Mouse (Mus musculus): ENCODE measurements around the gene Tardbp. TPM values are rescaled to one million over a fixed set of nuclear protein-coding genes. Genes with fewer than 3 reads are reported as not detected.

The Tardbp gene
- total and polyA plus RNA-seq, 2 experiments from 2014 or later = 121 to 205 TPM

DNA sequence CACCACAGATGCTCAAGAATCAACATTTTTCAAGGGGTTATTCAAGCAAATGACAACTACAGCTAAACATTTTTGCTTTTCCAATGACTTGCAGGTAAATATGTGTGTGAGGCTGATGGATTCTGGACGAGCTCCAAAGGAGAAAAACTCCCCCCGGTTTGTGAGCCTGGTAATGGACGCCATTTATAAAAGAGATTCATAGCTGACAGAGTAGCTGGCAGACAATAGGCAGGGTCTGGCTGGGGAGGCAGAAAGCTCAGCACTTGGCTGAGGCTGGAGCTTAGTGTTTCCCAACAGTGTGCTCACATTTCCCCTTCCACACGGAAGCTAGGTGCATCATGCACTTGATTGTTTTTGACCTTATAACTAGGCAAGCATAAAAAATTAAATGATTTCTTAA lies 14.3 kb downstream of the Tardbp start:
- H3K27me3 ChIP-seq (ENCODE audit: insufficient read depth, low read length) = no peaks in the 10 kb centered on the region
- no peak for TF ChIP-seq CTCF (IDR thresholded peaks at IDR 0.05; ENCODE audit: low read depth)
- H3K9ac ChIP-seq (replicated peaks; ENCODE audit: low read length) = no peak overlapping the region
- H3K9me3 ChIP-seq (ENCODE audit: low read length) = no peaks in the 10 kb centered on the region
- H3K4me1 ChIP-seq (ENCODE audit: insufficient read depth, low read length) = no peaks in the 10 kb centered on the region
- ATAC-seq (no peak), DNase-seq (ENCODE audit: low spot score) (peak; percentile 35)
- H3K27ac ChIP-seq = no peak overlapping the region
- peaks cover 11% of the 10 kb centered on the region for H3K36me3 ChIP-seq (ENCODE audit: insufficient read depth, low read length)
- no peak overlapping the region for H3K4me2 ChIP-seq (ENCODE audit: low read depth, low read length)
- H3K4me3 ChIP-seq (ENCODE audit: low read length) = no peak overlapping the region
- WGBS = 31% methylated on average over 4 of the region's 4 CpGs

DNA sequence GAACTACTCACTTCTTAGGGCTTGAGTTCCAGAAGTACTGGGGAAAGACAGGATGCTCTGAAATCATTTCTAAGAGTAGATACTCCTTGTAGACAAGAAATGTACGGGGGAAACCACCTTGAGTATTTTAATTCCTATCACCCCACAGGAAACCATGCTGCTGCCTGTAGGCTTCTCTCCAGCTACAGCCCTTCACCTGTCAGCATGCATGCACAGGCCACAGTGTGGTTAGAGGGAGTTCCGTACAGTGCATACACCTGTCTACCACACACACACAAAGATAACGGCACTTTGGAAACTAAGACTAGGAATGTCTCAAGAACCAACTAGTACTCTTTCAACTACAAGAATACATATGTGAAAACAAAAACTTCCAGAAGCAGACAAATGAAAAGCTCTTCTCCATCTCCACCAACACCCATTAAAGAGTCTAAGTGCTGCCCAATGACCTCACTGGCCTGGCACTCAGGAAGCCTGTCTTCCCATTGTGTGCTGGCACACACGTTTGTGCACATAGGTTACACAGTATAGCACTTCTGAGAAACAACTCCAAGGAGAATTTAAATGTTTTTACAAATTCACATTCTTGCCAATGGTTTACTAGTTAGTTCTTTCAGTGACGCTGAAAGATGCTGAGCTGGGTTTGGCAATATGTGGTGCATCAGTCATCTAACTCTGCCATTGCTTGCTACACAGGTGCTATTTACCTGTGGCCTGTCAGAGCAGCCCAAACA lies 16.0 kb downstream of the Tardbp start:
- H3K4me1 ChIP-seq (ENCODE audit: insufficient read depth, low read length) = no peaks in the 10 kb centered on the region
- no peak overlapping the region for H3K9ac ChIP-seq (replicated peaks; ENCODE audit: low read length)
- WGBS = 73% methylated on average over 5 of the region's 5 CpGs
- DNase-seq (ENCODE audit: low spot score) = no peak
- no peak overlapping the region for H3K27ac ChIP-seq
- no peak for TF ChIP-seq CTCF (IDR thresholded peaks at IDR 0.05; ENCODE audit: low read depth)
- H3K9me3 ChIP-seq (ENCODE audit: low read length) = no peaks in the 10 kb centered on the region
- no peak overlapping the region for H3K4me3 ChIP-seq (ENCODE audit: low read length)
- H3K4me2 ChIP-seq (ENCODE audit: low read depth, low read length) = no peak overlapping the region
- ATAC-seq = no peak
- H3K27me3 ChIP-seq (ENCODE audit: insufficient read depth, low read length) = no peaks in the 10 kb centered on the region
- peaks cover 4% of the 10 kb centered on the region; the same call in 1 of the 2 replicates for H3K36me3 ChIP-seq (ENCODE audit: insufficient read depth, low read length)

DNA sequence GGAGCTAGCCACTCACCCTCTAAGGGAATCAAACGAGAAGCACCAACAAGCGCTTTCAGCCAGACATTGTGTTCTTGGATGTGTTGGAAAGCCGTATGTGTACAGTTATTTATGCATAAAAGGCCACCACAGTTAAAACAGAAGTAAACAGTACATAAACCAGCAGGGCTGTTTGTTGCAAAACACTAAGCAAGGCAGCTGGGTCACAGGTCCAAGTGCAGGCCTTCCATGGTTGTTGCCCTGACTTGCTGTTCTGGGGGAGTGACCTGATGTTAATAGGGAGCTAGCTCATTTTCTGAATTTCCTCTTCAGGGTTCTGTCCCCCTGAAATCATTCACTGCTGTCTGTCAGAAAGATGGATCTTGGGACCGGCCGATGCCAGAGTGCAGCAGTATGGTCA lies 17.0 kb downstream of the Tardbp start:
- no peak for TF ChIP-seq CTCF (IDR thresholded peaks at IDR 0.05; ENCODE audit: low read depth)
- Histone ChIP-seq H3K27me3 (ENCODE audit: insufficient read depth, low read length) (no peaks in the 10 kb centered on the region), H3K36me3 (ENCODE audit: insufficient read depth, low read length) (no peaks in the 10 kb centered on the region; the same call in 1 of the 2 replicates), H3K4me2 (ENCODE audit: low read depth, low read length) (no peak overlapping the region), H3K27ac (no peak overlapping the region), H3K9ac (replicated peaks; ENCODE audit: low read length) (no peak overlapping the region), H3K4me3 (ENCODE audit: low read length) (no peak overlapping the region), H3K4me1 (ENCODE audit: insufficient read depth, low read length) (no peaks in the 10 kb centered on the region), H3K9me3 (ENCODE audit: low read length) (no peaks in the 10 kb centered on the region)
- 78% methylated on average over 5 of the region's 5 CpGs for WGBS
- ATAC-seq (no peak), DNase-seq (ENCODE audit: low spot score) (no peak)

DNA sequence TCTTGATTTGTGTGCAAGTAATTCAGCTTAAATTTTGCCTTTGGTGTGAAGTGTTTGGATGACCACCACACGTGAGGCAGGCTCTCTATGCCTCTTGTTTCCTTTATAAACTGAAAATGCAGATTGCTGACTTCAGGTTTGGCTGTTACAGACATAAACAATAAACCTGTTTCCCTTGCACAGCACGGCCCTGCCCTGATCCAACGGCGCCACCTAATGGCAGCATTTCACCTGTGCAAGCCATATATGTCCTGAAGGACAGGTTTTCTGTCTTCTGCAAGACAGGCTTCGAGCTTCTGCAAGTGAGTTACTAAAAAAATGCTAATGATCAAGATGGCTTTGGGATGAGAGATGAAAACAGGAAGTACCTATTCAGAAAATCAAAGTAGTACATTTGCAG lies 19.1 kb downstream of the Tardbp start:
- no peak overlapping the region for H3K4me2 ChIP-seq (ENCODE audit: low read depth, low read length)
- no peaks in the 10 kb centered on the region for H3K27me3 ChIP-seq (ENCODE audit: insufficient read depth, low read length)
- H3K9me3 ChIP-seq (ENCODE audit: low read length) = no peaks in the 10 kb centered on the region
- no peaks in the 10 kb centered on the region for H3K36me3 ChIP-seq (ENCODE audit: insufficient read depth, low read length)
- H3K4me3 ChIP-seq (ENCODE audit: low read length) = no peak overlapping the region
- H3K27ac ChIP-seq = no peak overlapping the region
- no peaks in the 10 kb centered on the region for H3K4me1 ChIP-seq (ENCODE audit: insufficient read depth, low read length)
- TF ChIP-seq CTCF (IDR thresholded peaks at IDR 0.05; ENCODE audit: low read depth) = peak; percentile 88
- 25% methylated on average over 5 of the region's 5 CpGs for WGBS
- H3K9ac ChIP-seq (replicated peaks; ENCODE audit: low read length) = no peak overlapping the region
- ATAC-seq (peak; percentile 41), DNase-seq (ENCODE audit: low spot score) (peak; percentile 76)

DNA sequence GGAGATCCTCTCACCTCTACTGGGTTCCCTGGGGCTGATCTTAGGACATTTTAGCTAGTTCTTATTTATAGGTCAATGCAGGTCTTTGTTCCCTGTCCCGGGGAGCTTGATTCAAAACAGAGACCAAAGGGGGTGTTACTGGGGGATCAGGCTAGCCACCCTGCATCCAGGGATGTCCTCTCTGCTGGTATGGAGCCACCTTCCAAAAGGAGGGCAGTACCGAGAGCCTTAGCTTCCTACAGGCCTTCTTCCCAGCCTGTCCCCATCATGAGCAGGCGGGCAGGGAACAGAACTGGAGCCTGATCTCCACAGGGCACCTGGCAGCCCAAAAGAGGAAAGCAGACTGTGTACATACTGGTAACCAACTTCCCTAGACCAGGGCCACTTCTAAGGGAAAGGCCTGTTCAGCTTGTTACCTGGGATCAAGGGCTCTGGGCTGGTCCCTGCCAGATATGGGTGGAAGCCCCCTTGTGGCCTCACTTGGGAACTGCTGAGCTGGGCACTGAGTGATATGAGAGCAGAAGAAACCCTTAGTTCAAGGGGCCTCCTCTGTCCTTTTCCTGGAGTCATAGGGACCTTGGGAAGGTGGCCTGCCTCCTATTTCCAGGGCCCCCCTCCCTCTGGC lies 22.2 kb downstream of the Tardbp start:
- H3K36me3 ChIP-seq (ENCODE audit: insufficient read depth, low read length) = no peaks in the 10 kb centered on the region
- WGBS = 88% methylated on average over 3 of the region's 3 CpGs
- H3K9ac ChIP-seq (replicated peaks; ENCODE audit: low read length) = no peak overlapping the region
- peak; percentile 64 for DNase-seq (ENCODE audit: low spot score)
- H3K4me2 ChIP-seq (ENCODE audit: low read depth, low read length) = no peak overlapping the region
- H3K27me3 ChIP-seq (ENCODE audit: insufficient read depth, low read length) = no peaks in the 10 kb centered on the region
- no peaks in the 10 kb centered on the region for H3K9me3 ChIP-seq (ENCODE audit: low read length)
- peak; percentile 53 for ATAC-seq
- H3K27ac ChIP-seq = no peak overlapping the region
- no peak overlapping the region for H3K4me3 ChIP-seq (ENCODE audit: low read length)
- H3K4me1 ChIP-seq (ENCODE audit: insufficient read depth, low read length) = no peaks in the 10 kb centered on the region
- peak; percentile 79 for TF ChIP-seq CTCF (IDR thresholded peaks at IDR 0.05; ENCODE audit: low read depth)

DNA sequence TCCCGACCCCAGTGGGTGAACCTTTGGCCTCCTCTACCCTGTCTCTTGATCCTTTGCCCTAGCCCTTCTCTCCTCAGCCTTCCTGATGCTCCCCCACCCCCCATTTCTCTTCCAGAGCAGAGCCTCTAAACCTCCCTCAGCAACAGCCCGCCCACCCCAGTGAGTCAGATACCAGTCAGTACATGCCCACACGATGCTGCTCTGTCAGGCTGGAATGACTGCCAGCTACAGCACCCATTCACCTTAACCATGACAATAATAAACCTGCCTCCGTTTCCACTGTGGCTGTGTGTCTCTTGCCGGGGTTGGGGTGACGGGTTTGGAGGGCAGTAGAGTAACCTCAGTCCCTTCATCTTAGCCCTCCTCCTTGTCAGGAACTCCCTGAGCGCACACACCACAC lies 22.7 kb downstream of the Tardbp start:
- Histone ChIP-seq H3K4me3 (ENCODE audit: low read length) (no peak overlapping the region), H3K4me1 (ENCODE audit: insufficient read depth, low read length) (no peaks in the 10 kb centered on the region), H3K27ac (no peak overlapping the region), H3K27me3 (ENCODE audit: insufficient read depth, low read length) (no peaks in the 10 kb centered on the region), H3K9me3 (ENCODE audit: low read length) (no peaks in the 10 kb centered on the region), H3K36me3 (ENCODE audit: insufficient read depth, low read length) (no peaks in the 10 kb centered on the region), H3K4me2 (ENCODE audit: low read depth, low read length) (no peak overlapping the region), H3K9ac (replicated peaks; ENCODE audit: low read length) (no peak overlapping the region)
- no peak for TF ChIP-seq CTCF (IDR thresholded peaks at IDR 0.05; ENCODE audit: low read depth)
- ATAC-seq = no peak
- WGBS = 81% methylated on average over 7 of the region's 7 CpGs
- no peak for DNase-seq (ENCODE audit: low spot score)
